Mouse (Mus musculus): ENCODE results near the gene Mmp24.

DNA sequence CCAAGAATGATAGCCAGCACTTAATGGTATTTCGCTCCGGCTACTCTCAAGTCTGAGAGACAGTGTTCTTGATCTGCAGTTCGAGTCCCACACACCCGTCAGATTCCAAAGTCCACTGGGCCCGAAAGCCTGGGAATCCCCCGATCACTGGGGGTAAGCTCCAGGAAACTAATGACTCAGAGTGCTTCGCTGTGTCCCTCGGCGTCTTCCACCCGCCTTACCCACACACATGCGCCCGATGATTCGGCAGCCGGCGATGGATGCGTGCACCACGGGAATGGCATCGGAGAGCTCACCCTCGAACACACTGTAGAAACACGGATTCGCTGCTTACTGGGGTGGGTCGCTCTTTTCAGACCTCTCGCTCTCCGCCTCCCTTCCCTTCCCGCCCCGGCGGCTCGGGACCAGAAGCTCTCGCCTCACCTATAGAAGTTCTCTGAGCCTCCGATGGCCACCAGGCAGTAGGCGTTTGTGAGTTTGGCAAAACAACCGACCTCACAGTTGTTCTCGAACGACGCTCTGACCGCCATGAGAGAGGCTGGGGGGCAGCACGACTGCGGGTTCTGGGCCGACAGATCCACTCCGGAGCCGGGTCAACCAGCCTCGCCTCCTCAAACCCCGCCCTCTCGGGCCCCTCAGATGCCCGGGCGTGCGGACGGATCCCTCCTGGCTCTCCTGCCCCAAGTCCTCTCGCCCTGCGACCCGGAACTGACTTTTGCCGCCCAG lies 50.9 kb downstream of the Mmp24 start:
- TF ChIP-seq EP300 (IDR thresholded peaks at IDR 0.05; ENCODE audit: low read depth) (no peak), CTCF (IDR thresholded peaks at IDR 0.05; ENCODE audit: low read depth) (no peak)

All from heart, postnatal 0 days (tissue).